Mouse (Mus musculus) testis, adult 2 months (tissue): ENCODE measurements around the gene Tmem50a.

Experiments
- CTCF ChIP-seq: fragments of 200-500 bp; IDR thresholded peaks from 2 replicates; pipeline ENCODE4 v1.5.1; 2012; ENCODE audit warnings: low read depth, mild to moderate bottlenecking, inconsistent platforms, low read length, moderate library complexity; ENCODE audit not compliant: control insufficient read depth, insufficient read depth, insufficient replicate concordance
- POLR2A ChIP-seq: fragments of 200-500 bp; IDR thresholded peaks from 2 replicates; pipeline ENCODE4 v1.6.1; 2012; ENCODE audit warnings: low read depth, mild to moderate bottlenecking, inconsistent platforms, low read length, moderate library complexity; ENCODE audit not compliant: control insufficient read depth

GRCm38 (mm10) chr4:134862996-134863395, 51.8 kb downstream of the Tmem50a start:
- TF ChIP-seq CTCF (no peak), POLR2A (no peak)
